Mouse (Mus musculus): ENCODE data around the gene Mrps10. TPM values are rescaled to one million over a fixed set of nuclear protein-coding genes. Genes with fewer than 3 reads are reported as not detected.
"Not testable (repeated sequence)": the region's sequence is repeated elsewhere in the genome, so short reads cannot be mapped to it uniquely, and the experiment has no call there.

Mrps10 gene
- polyA plus RNA-seq, 1 experiment from 2014 or later: 58.6 TPM

DNA sequence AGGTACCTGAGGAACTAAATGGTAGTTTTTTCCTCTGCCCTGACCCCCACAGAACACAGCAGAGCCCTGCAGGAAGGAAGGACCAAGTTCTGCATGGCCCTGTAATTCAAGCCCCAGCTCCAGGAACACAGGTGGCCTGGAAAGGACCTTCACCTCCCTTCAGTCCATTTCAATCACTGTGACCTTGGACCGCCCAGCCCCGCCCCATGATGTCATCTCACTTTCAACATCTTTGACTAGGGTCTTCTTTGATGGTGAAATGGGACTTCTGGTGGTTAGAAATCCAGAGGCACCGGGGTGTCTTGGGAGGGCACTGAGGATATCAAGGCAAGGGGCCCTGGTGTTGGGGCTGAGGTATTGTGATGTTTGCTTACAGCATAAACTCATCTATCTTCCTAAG lies 52.9 kb downstream of the Mrps10 start:
- no peak overlapping the region for H3K9ac ChIP-seq (ENCODE audit: low read length)
- whole genome bisulfite sequencing: 77% methylated on average over 3 of the region's 3 CpGs
- no peaks in the 10 kb centered on the region for H3K9me3 ChIP-seq (ENCODE audit: control insufficient read depth, low read length)
- no peak overlapping the region for H3K4me3 ChIP-seq (ENCODE audit: low read depth, low read length)
- H3K36me3 ChIP-seq (ENCODE audit: control insufficient read depth, insufficient read depth, low read length): no peaks in the 10 kb centered on the region
- no peaks in the 10 kb centered on the region for H3K27me3 ChIP-seq (ENCODE audit: control insufficient read depth, insufficient read depth, low read length)
- no peaks in the 10 kb centered on the region for H3K4me1 ChIP-seq (replicated peaks; ENCODE audit: control insufficient read depth, insufficient read depth)
- DNase-seq (ENCODE audit: low spot score) (no peak), ATAC-seq (ENCODE audit: low FRiP score, low TSS enrichment) (no peak)
- H3K27ac ChIP-seq (replicated peaks): no peak overlapping the region
- TF ChIP-seq CTCF (IDR thresholded peaks at IDR 0.05; ENCODE audit: low read depth) (no peak), EP300 (optimal IDR thresholded peaks at IDR 0.05) (no peak)
- H3K4me2 ChIP-seq (replicated peaks; ENCODE audit: low read depth): no peak overlapping the region

DNA sequence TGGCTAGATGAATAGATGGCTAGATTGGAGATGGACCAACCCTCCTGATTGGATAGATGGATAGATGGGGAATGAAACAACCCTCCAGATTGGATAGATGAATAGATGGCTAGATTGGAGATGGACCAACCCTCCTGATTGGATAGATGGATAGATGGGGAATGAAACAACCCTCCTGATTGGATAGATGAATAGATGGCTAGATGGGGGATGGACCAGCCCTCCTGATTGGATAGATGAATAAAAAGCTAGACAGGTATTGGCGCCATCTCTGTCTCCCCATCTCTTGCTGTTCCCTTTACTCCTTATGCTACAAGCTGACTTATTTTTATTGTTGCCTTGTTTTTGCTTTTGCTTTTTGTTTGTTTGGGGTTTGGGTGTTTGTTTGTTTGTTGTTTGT lies 53.9 kb downstream of the Mrps10 start:
- not testable (repeated sequence) for H3K4me3 ChIP-seq (ENCODE audit: low read depth, low read length); H3K9ac ChIP-seq (ENCODE audit: low read length); ATAC-seq (ENCODE audit: low FRiP score, low TSS enrichment); DNase-seq (ENCODE audit: low spot score); H3K36me3 ChIP-seq (ENCODE audit: control insufficient read depth, insufficient read depth, low read length); H3K9me3 ChIP-seq (ENCODE audit: control insufficient read depth, low read length); H3K27ac ChIP-seq (replicated peaks); H3K4me2 ChIP-seq (replicated peaks; ENCODE audit: low read depth); H3K4me1 ChIP-seq (replicated peaks; ENCODE audit: control insufficient read depth, insufficient read depth); H3K27me3 ChIP-seq (ENCODE audit: control insufficient read depth, insufficient read depth, low read length)
- 100% methylated on average over 1 of the region's 1 CpGs for WGBS

DNA sequence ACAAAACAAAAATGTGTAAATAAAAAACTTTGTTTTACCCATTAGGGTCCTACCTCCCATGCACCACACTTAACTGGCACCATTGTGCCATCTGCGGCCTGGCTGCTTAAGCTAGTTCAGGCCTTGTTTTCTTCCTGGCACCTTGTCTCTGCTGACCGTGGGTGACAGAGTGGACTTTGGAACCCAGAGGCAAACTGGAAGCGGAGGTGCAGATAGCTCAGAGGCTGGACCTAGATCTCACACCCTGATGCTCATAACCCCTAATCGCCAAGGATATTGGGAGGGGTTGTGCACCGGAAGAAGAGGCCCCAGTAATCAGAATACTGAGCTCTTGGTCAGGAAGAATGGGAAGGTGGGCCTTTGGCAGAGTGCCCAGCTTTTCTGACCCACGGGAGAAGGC lies 55.5 kb downstream of the Mrps10 start:
- Histone ChIP-seq H3K27me3 (ENCODE audit: control insufficient read depth, insufficient read depth, low read length) (no peaks in the 10 kb centered on the region), H3K36me3 (ENCODE audit: control insufficient read depth, insufficient read depth, low read length) (no peaks in the 10 kb centered on the region), H3K4me2 (replicated peaks; ENCODE audit: low read depth) (no peak overlapping the region), H3K4me1 (replicated peaks; ENCODE audit: control insufficient read depth, insufficient read depth) (no peaks in the 10 kb centered on the region), H3K4me3 (ENCODE audit: low read depth, low read length) (no peak overlapping the region), H3K9me3 (ENCODE audit: control insufficient read depth, low read length) (no peaks in the 10 kb centered on the region), H3K9ac (ENCODE audit: low read length) (no peak overlapping the region), H3K27ac (replicated peaks) (peak overlapping the region; percentile 41)
- 58% methylated on average over 6 of the region's 6 CpGs for WGBS
- DNase-seq (ENCODE audit: low spot score) (peak; percentile 61), ATAC-seq (ENCODE audit: low FRiP score, low TSS enrichment) (peak; percentile 52)
- TF ChIP-seq EP300 (optimal IDR thresholded peaks at IDR 0.05): no peak
- no peak for TF ChIP-seq CTCF (IDR thresholded peaks at IDR 0.05; ENCODE audit: low read depth)

GRCm38 (mm10) chr17:47427316-47427715 lies 58.6 kb downstream of the Mrps10 start:
- Histone ChIP-seq H3K4me3 (ENCODE audit: low read depth, low read length) (no peak overlapping the region), H3K9ac (ENCODE audit: low read length) (no peak overlapping the region), H3K9me3 (ENCODE audit: control insufficient read depth, low read length) (no peaks in the 10 kb centered on the region), H3K36me3 (ENCODE audit: control insufficient read depth, insufficient read depth, low read length) (no peaks in the 10 kb centered on the region), H3K27me3 (ENCODE audit: control insufficient read depth, insufficient read depth, low read length) (no peaks in the 10 kb centered on the region), H3K4me2 (replicated peaks; ENCODE audit: low read depth) (no peak overlapping the region), H3K27ac (replicated peaks) (no peak overlapping the region), H3K4me1 (replicated peaks; ENCODE audit: control insufficient read depth, insufficient read depth) (no peaks in the 10 kb centered on the region)
- TF ChIP-seq CTCF (IDR thresholded peaks at IDR 0.05; ENCODE audit: low read depth) (peak; percentile 63), EP300 (optimal IDR thresholded peaks at IDR 0.05) (no peak)
- DNase-seq (ENCODE audit: low spot score): no peak
- ATAC-seq (ENCODE audit: low FRiP score, low TSS enrichment): no peak
- WGBS: 82% methylated on average over 6 of the region's 6 CpGs

GRCm38 (mm10) chr17:47428831-47429304 lies 60.2 kb downstream of the Mrps10 start:
- 7% methylated on average over 8 of the region's 8 CpGs for WGBS
- Histone ChIP-seq H3K4me3 (ENCODE audit: low read depth, low read length) (no peak overlapping the region), H3K4me2 (replicated peaks; ENCODE audit: low read depth) (no peak overlapping the region), H3K27ac (replicated peaks) (peak overlapping the region; percentile 53), H3K36me3 (ENCODE audit: control insufficient read depth, insufficient read depth, low read length) (no peaks in the 10 kb centered on the region), H3K9ac (ENCODE audit: low read length) (no peak overlapping the region), H3K9me3 (ENCODE audit: control insufficient read depth, low read length) (no peaks in the 10 kb centered on the region), H3K27me3 (ENCODE audit: control insufficient read depth, insufficient read depth, low read length) (no peaks in the 10 kb centered on the region), H3K4me1 (replicated peaks; ENCODE audit: control insufficient read depth, insufficient read depth) (no peaks in the 10 kb centered on the region)
- DNase-seq (ENCODE audit: low spot score): peak; percentile 77
- ATAC-seq (ENCODE audit: low FRiP score, low TSS enrichment): peak; percentile 87
- TF ChIP-seq EP300 (optimal IDR thresholded peaks at IDR 0.05): no peak
- peak; percentile 81 for TF ChIP-seq CTCF (IDR thresholded peaks at IDR 0.05; ENCODE audit: low read depth)

DNA sequence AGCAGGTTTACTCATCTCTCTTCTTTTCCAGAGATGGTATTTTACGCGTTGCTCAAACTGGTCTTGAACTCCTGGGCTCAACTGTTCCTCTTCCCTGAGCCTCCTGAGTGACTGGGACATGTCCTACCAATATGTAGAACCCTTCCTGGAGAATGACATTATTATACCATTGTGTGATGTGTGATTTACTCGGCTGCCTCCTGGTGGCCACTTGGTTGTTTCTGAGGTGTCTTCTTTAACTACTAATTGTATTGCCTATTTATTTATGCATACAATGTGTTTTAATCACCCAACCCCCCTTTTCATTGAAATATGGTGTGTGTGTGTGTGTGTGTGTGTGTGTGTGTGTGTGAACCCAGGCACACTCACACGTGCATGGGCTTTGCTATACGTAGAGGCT lies 62.1 kb downstream of the Mrps10 start:
- Histone ChIP-seq H3K9ac (ENCODE audit: low read length) (no peak overlapping the region), H3K27me3 (ENCODE audit: control insufficient read depth, insufficient read depth, low read length) (no peaks in the 10 kb centered on the region), H3K4me2 (replicated peaks; ENCODE audit: low read depth) (no peak overlapping the region), H3K27ac (replicated peaks) (no peak overlapping the region), H3K4me1 (replicated peaks; ENCODE audit: control insufficient read depth, insufficient read depth) (no peaks in the 10 kb centered on the region), H3K4me3 (ENCODE audit: low read depth, low read length) (no peak overlapping the region), H3K9me3 (ENCODE audit: control insufficient read depth, low read length) (no peaks in the 10 kb centered on the region), H3K36me3 (ENCODE audit: control insufficient read depth, insufficient read depth, low read length) (no peaks in the 10 kb centered on the region)
- DNase-seq (ENCODE audit: low spot score): no peak
- 66% methylated on average over 5 of the region's 5 CpGs for WGBS
- TF ChIP-seq CTCF (IDR thresholded peaks at IDR 0.05; ENCODE audit: low read depth) (peak; percentile 66), EP300 (optimal IDR thresholded peaks at IDR 0.05) (no peak)
- ATAC-seq (ENCODE audit: low FRiP score, low TSS enrichment): no peak

Other genes with a start within 250 kb of the Mrps10 start
- 0.17 and 0.22 TPM in 2 replicates for gene Guca1b, start 16.5 kb downstream of the Mrps10 start, polyA plus RNA-seq (2015; fragmentation: Nextera tagmentation; extraction: Ambion mirVana)
- gene Guca1a, start 31.7 kb downstream of the Mrps10 start, polyA plus RNA-seq (2015; fragmentation: Nextera tagmentation; extraction: Ambion mirVana): 5.4 and 6.7 TPM in 2 replicates
- 8.9 and 10.9 TPM in 2 replicates for gene AI661453, start 67.7 kb downstream of the Mrps10 start, polyA plus RNA-seq (2015; fragmentation: Nextera tagmentation; extraction: Ambion mirVana)
- gene 1700001C19Rik, start 68.5 kb downstream of the Mrps10 start, polyA plus RNA-seq (2015; fragmentation: Nextera tagmentation; extraction: Ambion mirVana): 0.24 and 0.45 TPM in 2 replicates
- 11.0 and 11.1 TPM in 2 replicates for gene Taf8, start 133.4 kb downstream of the Mrps10 start, polyA plus RNA-seq (2015; fragmentation: Nextera tagmentation; extraction: Ambion mirVana)
- 219 and 242 TPM in 2 replicates for gene Ccnd3, start 136.2 kb downstream of the Mrps10 start, polyA plus RNA-seq (2015; fragmentation: Nextera tagmentation; extraction: Ambion mirVana)
- 13.4 and 13.6 TPM in 2 replicates for gene Bysl, start 242.6 kb downstream of the Mrps10 start, polyA plus RNA-seq (2015; fragmentation: Nextera tagmentation; extraction: Ambion mirVana)
- gene Med20, start 242.7 kb downstream of the Mrps10 start, polyA plus RNA-seq (2015; fragmentation: Nextera tagmentation; extraction: Ambion mirVana): 23.8 and 25.1 TPM in 2 replicates
- 1.1 and 1.5 TPM in 2 replicates for gene Gm20517, start 242.7 kb downstream of the Mrps10 start, polyA plus RNA-seq (2015; fragmentation: Nextera tagmentation; extraction: Ambion mirVana)

All from stomach, postnatal 0 days (tissue).